ENCODE assay signal across 11 mouse cellular contexts in the genomic region with DNA sequence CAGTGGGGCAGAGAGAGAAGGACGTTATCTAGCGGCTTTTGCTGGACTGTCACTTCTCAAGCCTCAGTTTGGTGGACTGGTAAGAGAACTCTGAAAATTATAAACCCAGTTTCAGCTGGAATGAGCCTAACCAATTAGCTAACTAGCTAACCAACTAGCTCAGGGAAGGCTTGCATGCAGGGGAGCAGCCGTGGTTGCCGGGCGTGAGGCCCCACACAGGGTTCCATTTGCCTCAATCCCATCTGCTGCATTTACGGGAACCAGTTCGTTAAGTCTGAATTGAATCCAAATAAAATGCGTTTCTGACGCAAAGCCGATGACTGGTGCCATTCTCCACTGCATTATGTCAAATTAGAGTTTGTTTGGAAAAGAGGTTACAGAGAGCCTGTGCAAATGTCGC.
DNase-seq lines count a peak whose midpoint lies in the region; ATAC-seq and TF ChIP-seq lines count a peak whose summit lies in the region.
"Had no signal": no experiment of that assay in that cellular context is flagged by ENCODE, and none has a peak within 500 bp of the region (broad histone marks: within the 10 kb centered on the region; RNA-seq: fewer than 3 reads in every experiment).

No protein-coding gene starts in this region.

- H3K36me3 ChIP-seq in heart, embryonic 10.5 days = no peaks in the 10 kb centered on the region
- no peaks in the 10 kb centered on the region for H3K36me3 ChIP-seq in midbrain, embryonic 11.5 days (ENCODE audit: control insufficient read depth, insufficient read depth, low read length)
- H3K36me3 ChIP-seq in midbrain, postnatal 0 days (ENCODE audit: insufficient read depth, low read length) = no peaks in the 10 kb centered on the region
- no peaks in the 10 kb centered on the region for H3K36me3 ChIP-seq in forebrain, embryonic 15.5 days
- no peaks in the 10 kb centered on the region for H3K36me3 ChIP-seq in neural tube, embryonic 14.5 days (ENCODE audit: control insufficient read depth, insufficient read depth, low read length)

- TF ChIP-seq CTCF in midbrain, postnatal 0 days (IDR thresholded peaks at IDR 0.05) = no peak

- no peaks in the 10 kb centered on the region for H3K27me3 ChIP-seq in heart, embryonic 10.5 days (ENCODE audit: insufficient read depth, poor library complexity, severe bottlenecking)
- no peaks in the 10 kb centered on the region for H3K27me3 ChIP-seq in midbrain, embryonic 11.5 days (ENCODE audit: control insufficient read depth, insufficient read depth, low read length)
- no peaks in the 10 kb centered on the region for H3K27me3 ChIP-seq in midbrain, postnatal 0 days (ENCODE audit: insufficient read depth, low read length)
- no peaks in the 10 kb centered on the region for H3K27me3 ChIP-seq in forebrain, embryonic 15.5 days
- H3K27me3 ChIP-seq in neural tube, embryonic 14.5 days (ENCODE audit: control insufficient read depth, insufficient read depth, low read length) = no peaks in the 10 kb centered on the region

- H3K27ac ChIP-seq in heart, embryonic 10.5 days = peak overlapping the region; percentile 47
- H3K27ac ChIP-seq in midbrain, embryonic 11.5 days (ENCODE audit: low read depth, low read length) = no peak overlapping the region
- H3K27ac ChIP-seq in midbrain, postnatal 0 days (ENCODE audit: low read depth, low read length) = no peak overlapping the region
- peak overlapping the region; percentile 90 for H3K27ac ChIP-seq in forebrain, embryonic 15.5 days (replicated peaks)
- H3K27ac ChIP-seq in neural tube, embryonic 14.5 days (ENCODE audit: low read depth, low read length) = peak overlapping the region; percentile 34; the same call in 1 of the 2 replicates

- DNase-seq in heart, embryonic 10.5 days (ENCODE audit: low spot score) = no peak
- DNase-seq in heart, adult 11 months = no peak
- DNase-seq in midbrain, embryonic 11.5 days (ENCODE audit: low spot score, missing footprints) = peak; percentile 75
- no peak for DNase-seq in midbrain, postnatal 0 days (ENCODE audit: low spot score)
- no peak for DNase-seq in thymus, postnatal 0 days (ENCODE audit: low spot score)
- no peak for DNase-seq in adrenal gland, adult 18-20 months (ENCODE audit: low spot score in 2 of 2)
- DNase-seq: adrenal gland, adult 8-10 months; B cell, adult 2 months; heart, adult 2 months had no signal

- H3K4me2 ChIP-seq in midbrain, embryonic 11.5 days = no peak overlapping the region
- H3K4me2 ChIP-seq in midbrain, postnatal 0 days (ENCODE audit: low read depth, low read length, poor library complexity, severe bottlenecking) = no peak overlapping the region
- H3K4me2 ChIP-seq in forebrain, embryonic 15.5 days (replicated peaks) = peak overlapping the region; percentile 37
- no peak overlapping the region; the same call in 1 of the 2 replicates for H3K4me2 ChIP-seq in neural tube, embryonic 14.5 days (ENCODE audit: low read depth, low read length)

- H3K9me3 ChIP-seq in heart, embryonic 10.5 days = no peaks in the 10 kb centered on the region
- no peaks in the 10 kb centered on the region for H3K9me3 ChIP-seq in midbrain, embryonic 11.5 days (ENCODE audit: control insufficient read depth, low read length)
- no peaks in the 10 kb centered on the region for H3K9me3 ChIP-seq in midbrain, postnatal 0 days (ENCODE audit: low read length)
- H3K9me3 ChIP-seq in forebrain, embryonic 15.5 days = no peaks in the 10 kb centered on the region
- no peaks in the 10 kb centered on the region for H3K9me3 ChIP-seq in neural tube, embryonic 14.5 days (ENCODE audit: control insufficient read depth, low read length)

- no peak overlapping the region for H3K4me3 ChIP-seq in heart, embryonic 10.5 days
- no peak overlapping the region for H3K4me3 ChIP-seq in midbrain, embryonic 11.5 days (ENCODE audit: low read depth, low read length)
- H3K4me3 ChIP-seq in midbrain, postnatal 0 days (ENCODE audit: low read depth, low read length) = no peak overlapping the region
- H3K4me3 ChIP-seq in forebrain, embryonic 15.5 days = peak overlapping the region; percentile 5; the same call in 1 of the 2 replicates
- H3K4me3 ChIP-seq in neural tube, embryonic 14.5 days (ENCODE audit: low read depth, low read length) = no peak overlapping the region

- no peak for ATAC-seq in midbrain, embryonic 11.5 days (ENCODE audit: low FRiP score)
- no peak for ATAC-seq in midbrain, postnatal 0 days (ENCODE audit: low FRiP score)
- peak; percentile 76 for ATAC-seq in forebrain, embryonic 15.5 days (replicated peaks)
- ATAC-seq in neural tube, embryonic 14.5 days (ENCODE audit: low read depth) = no peak

- peaks cover 28% of the 10 kb centered on the region for H3K4me1 ChIP-seq in heart, embryonic 10.5 days
- peaks cover 16% of the 10 kb centered on the region for H3K4me1 ChIP-seq in midbrain, embryonic 11.5 days (ENCODE audit: control insufficient read depth, insufficient read depth, low read length)
- H3K4me1 ChIP-seq in midbrain, postnatal 0 days (ENCODE audit: insufficient read depth, low read length) = no peaks in the 10 kb centered on the region
- H3K4me1 ChIP-seq in forebrain, embryonic 15.5 days = peaks cover 65% of the 10 kb centered on the region
- H3K4me1 ChIP-seq in neural tube, embryonic 14.5 days (ENCODE audit: control insufficient read depth, insufficient read depth, low read length) = peaks cover 6% of the 10 kb centered on the region; the same call in 1 of the 2 replicates

- H3K9ac ChIP-seq in midbrain, embryonic 11.5 days (ENCODE audit: low read length) = no peak overlapping the region
- H3K9ac ChIP-seq in midbrain, postnatal 0 days (replicated peaks; ENCODE audit: low read length, poor library complexity, severe bottlenecking) = no peak overlapping the region
- no peak overlapping the region for H3K9ac ChIP-seq in forebrain, embryonic 15.5 days (replicated peaks)
- H3K9ac ChIP-seq in neural tube, embryonic 14.5 days (replicated peaks; ENCODE audit: low read depth, low read length) = no peak overlapping the region

- 82% methylated on average over 11 of the region's 11 CpGs for WGBS in heart, embryonic 10.5 days
- 79% methylated on average over 11 of the region's 11 CpGs for WGBS in midbrain, embryonic 11.5 days
- 70% methylated on average over 11 of the region's 11 CpGs for WGBS in midbrain, postnatal 0 days
- WGBS in forebrain, embryonic 15.5 days = 18% methylated on average over 11 of the region's 11 CpGs
- 38% methylated on average over 11 of the region's 11 CpGs for WGBS in neural tube, embryonic 14.5 days

Comparison
In these comparisons a context has a peak if more than half of its experiments do, and no peak if none do; other contexts are left out.
1. H3K27ac ChIP-seq: peak in heart, embryonic 10.5 days (single experiment), forebrain, embryonic 15.5 days (single experiment) and neural tube, embryonic 14.5 days (single experiment); none in midbrain, embryonic 11.5 days (single experiment) and midbrain, postnatal 0 days (single experiment).